In the genomic region with DNA sequence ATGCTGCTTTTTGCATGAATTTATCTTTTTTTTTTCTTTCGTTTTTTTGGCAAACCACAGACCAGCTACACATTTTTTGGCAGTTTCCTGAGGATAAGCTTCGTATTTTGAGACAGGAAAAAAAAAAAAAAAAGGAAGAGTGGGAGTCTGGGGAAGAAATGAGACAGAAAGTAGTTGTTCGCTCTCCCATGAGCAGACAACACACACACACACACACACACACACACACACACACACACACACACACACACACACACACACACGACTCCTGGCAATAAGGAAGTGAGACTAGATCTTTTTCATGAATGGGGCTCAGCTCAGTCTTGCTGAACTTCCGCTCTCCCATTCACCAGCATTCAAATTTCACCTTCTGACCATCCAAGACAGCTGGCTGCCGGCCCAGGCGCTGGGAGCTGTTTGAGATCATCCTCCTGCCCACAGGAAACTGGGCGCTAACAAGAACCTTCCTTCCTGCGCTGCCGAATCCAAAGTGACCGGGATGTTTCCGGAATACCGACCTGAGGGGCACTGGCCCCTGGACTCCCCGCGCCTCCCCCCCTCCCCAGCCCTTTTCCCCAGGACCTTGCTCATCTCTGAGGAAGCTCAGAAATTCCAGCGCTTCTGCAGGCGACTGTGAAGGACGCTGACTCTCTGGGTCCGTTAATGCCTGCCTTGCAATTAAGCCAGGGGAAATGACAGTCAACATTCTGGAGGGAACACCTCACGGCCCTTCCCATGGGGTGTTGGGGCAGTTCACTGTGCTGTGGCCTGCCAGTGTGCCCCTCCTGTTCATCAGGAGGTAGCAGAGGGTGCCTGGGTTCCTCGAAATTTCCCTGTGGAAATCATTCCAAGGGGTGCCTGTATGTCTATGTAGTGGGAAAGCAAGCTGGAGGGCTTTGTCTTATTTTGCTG, we compare ENCODE assay signal across 9 mouse cellular contexts.
A peak's percentile ranks its signal among the peaks of the same experiment; 100 is the strongest.
DNase-seq lines count a peak whose midpoint lies in the region; ATAC-seq and TF ChIP-seq lines count a peak whose summit lies in the region.
"Had no signal": no experiment of that assay in that cellular context is flagged by ENCODE, and none has a peak within 500 bp of the region (broad histone marks: within the 10 kb centered on the region; RNA-seq: fewer than 3 reads in every experiment).

No protein-coding gene starts in this region.

- H3K27me3 ChIP-seq in E14TG2a.4 (ENCODE audit: insufficient read depth, low read length), result 0 out of 2 replicates have a peak, but pooled peaks cover 4% of the 10 kb centered on the region
- H3K27me3 ChIP-seq in forebrain, embryonic 16.5 days (replicated peaks; ENCODE audit: control insufficient read depth, insufficient read depth, low read length), result no peaks in the 10 kb centered on the region
- H3K27me3 ChIP-seq in liver, embryonic 16.5 days (ENCODE audit: control insufficient read depth, insufficient read depth, low read depth, low read length), result peaks cover 25% of the 10 kb centered on the region
- no peaks in the 10 kb centered on the region for H3K27me3 ChIP-seq in neural tube, embryonic 11.5 days (ENCODE audit: control insufficient read depth, insufficient read depth, low read length)

- intact Hi-C loops in heart, postnatal 25 days (cut with DNase I), result no loop called here

- H3K27ac ChIP-seq in forebrain, embryonic 16.5 days (ENCODE audit: low read length), result no peak overlapping the region
- H3K27ac ChIP-seq in liver, embryonic 16.5 days (ENCODE audit: low read length), result peak overlapping the region; percentile 29; the same call in 1 of the 2 replicates
- H3K27ac ChIP-seq in neural tube, embryonic 11.5 days (ENCODE audit: low read depth, low read length), result peak overlapping the region; percentile 53; the same call in 1 of the 2 replicates

- ATAC-seq in forebrain, embryonic 16.5 days, result peak; percentile 54
- peak; percentile 59 for ATAC-seq in liver, embryonic 16.5 days (ENCODE audit: low read depth)
- no peak for ATAC-seq in neural tube, embryonic 11.5 days (ENCODE audit: insufficient read depth, low FRiP score, low TSS enrichment)

- no peaks in the 10 kb centered on the region for H3K9me3 ChIP-seq in E14TG2a.4 (ENCODE audit: low read length)
- H3K9me3 ChIP-seq in forebrain, embryonic 16.5 days (ENCODE audit: control insufficient read depth, low read length), result no peaks in the 10 kb centered on the region
- H3K9me3 ChIP-seq in liver, embryonic 16.5 days (replicated peaks; ENCODE audit: control insufficient read depth, low read length), result no peaks in the 10 kb centered on the region
- no peaks in the 10 kb centered on the region for H3K9me3 ChIP-seq in neural tube, embryonic 11.5 days (ENCODE audit: control insufficient read depth, low read length)

- H3K9ac ChIP-seq in forebrain, embryonic 16.5 days (replicated peaks; ENCODE audit: low read depth, low read length), result peak overlapping the region; percentile 50
- H3K9ac ChIP-seq in liver, embryonic 16.5 days (ENCODE audit: low read depth, low read length), result no peak overlapping the region
- peak overlapping the region; percentile 49 for H3K9ac ChIP-seq in neural tube, embryonic 11.5 days (ENCODE audit: low read length)

- 10% methylated on average over 20 of the region's 21 CpGs for whole genome bisulfite sequencing in forebrain, embryonic 16.5 days
- 6% methylated on average over 20 of the region's 21 CpGs for WGBS in liver, embryonic 16.5 days (ENCODE audit: insufficient replicate concordance)
- WGBS in neural tube, embryonic 11.5 days, result 15% methylated on average over 21 of the region's 21 CpGs

- TF ChIP-seq CTCF in E14TG2a.4 (conservative IDR thresholded peaks at IDR 0.05; ENCODE audit: low read length), result no peak

- DNase-seq in cerebellum, adult 11 months, result peak; percentile 10
- peak; percentile 60 for DNase-seq in heart, postnatal 25 days (ENCODE audit: low spot score)
- DNase-seq in layer of hippocampus, adult 11-12 months (ENCODE audit: low spot score), result peak; percentile 71
- peak; percentile 44 for DNase-seq in neural tube, embryonic 11.5 days (ENCODE audit: low spot score)
- peak; percentile 81 for DNase-seq in telencephalon, adult 2 months (ENCODE audit: low read depth, low spot score)

- H3K4me3 ChIP-seq in E14TG2a.4 (replicated peaks; ENCODE audit: low read length), result peak overlapping the region; percentile 60
- peak overlapping the region; percentile 31 for H3K4me3 ChIP-seq in forebrain, embryonic 16.5 days (replicated peaks; ENCODE audit: low read length)
- peak overlapping the region; percentile 6; the same call in 1 of the 2 replicates for H3K4me3 ChIP-seq in liver, embryonic 16.5 days (ENCODE audit: low read depth, low read length)
- H3K4me3 ChIP-seq in neural tube, embryonic 11.5 days (ENCODE audit: low read depth, low read length), result peak overlapping the region; percentile 20; the same call in 1 of the 2 replicates
- H3K4me3 ChIP-seq: erythroblast, embryonic 14.5 days had no signal

- H3K4me2 ChIP-seq in forebrain, embryonic 16.5 days (ENCODE audit: low read length), result peak overlapping the region; percentile 62
- H3K4me2 ChIP-seq in liver, embryonic 16.5 days (ENCODE audit: low read depth, low read length), result peak overlapping the region; percentile 47
- peak overlapping the region; percentile 46 for H3K4me2 ChIP-seq in neural tube, embryonic 11.5 days (ENCODE audit: low read depth)

- peaks cover 80% of the 10 kb centered on the region for H3K4me1 ChIP-seq in E14TG2a.4 (replicated peaks; ENCODE audit: low read depth, low read length)
- peaks cover 13% of the 10 kb centered on the region for H3K4me1 ChIP-seq in forebrain, embryonic 16.5 days (replicated peaks; ENCODE audit: control insufficient read depth, insufficient read depth, low read length)
- peaks cover 5% of the 10 kb centered on the region; the same call in 1 of the 2 replicates for H3K4me1 ChIP-seq in liver, embryonic 16.5 days (ENCODE audit: control insufficient read depth, low read depth, low read length)
- peaks cover 5% of the 10 kb centered on the region; the same call in 1 of the 2 replicates for H3K4me1 ChIP-seq in neural tube, embryonic 11.5 days (ENCODE audit: control insufficient read depth, insufficient read depth, low read length)

- H3K36me3 ChIP-seq in E14TG2a.4 (ENCODE audit: insufficient read depth, low read length), result no peaks in the 10 kb centered on the region
- no peaks in the 10 kb centered on the region for H3K36me3 ChIP-seq in forebrain, embryonic 16.5 days (ENCODE audit: control insufficient read depth, insufficient read depth)
- H3K36me3 ChIP-seq in liver, embryonic 16.5 days (ENCODE audit: control insufficient read depth, insufficient read depth), result no peaks in the 10 kb centered on the region
- no peaks in the 10 kb centered on the region for H3K36me3 ChIP-seq in neural tube, embryonic 11.5 days (ENCODE audit: control insufficient read depth, insufficient read depth, low read length)

Comparison
In these comparisons a context has a peak if more than half of its experiments do, and no peak if none do; other contexts are left out.
1. H3K4me3 ChIP-seq: peak in every context shown above with its lines; median percentile 60 in E14TG2a.4; 31 in forebrain, embryonic 16.5 days; 20 in neural tube, embryonic 11.5 days; 6 in liver, embryonic 16.5 days.
2. DNase-seq: peak in every context shown above with its lines; median percentile 81 in telencephalon, adult 2 months; 71 in layer of hippocampus, adult 11-12 months; 60 in heart, postnatal 25 days; 44 in neural tube, embryonic 11.5 days; 10 in cerebellum, adult 11 months.